Mouse (Mus musculus) right cerebral cortex, postnatal 4 days (tissue): ENCODE results near the gene Cfl1.

Experiments
- DNase-seq: peaks from one replicate; pipeline ENCODE4 v3.0.0-alpha.2; 2022

Gene Cfl1

DNA sequence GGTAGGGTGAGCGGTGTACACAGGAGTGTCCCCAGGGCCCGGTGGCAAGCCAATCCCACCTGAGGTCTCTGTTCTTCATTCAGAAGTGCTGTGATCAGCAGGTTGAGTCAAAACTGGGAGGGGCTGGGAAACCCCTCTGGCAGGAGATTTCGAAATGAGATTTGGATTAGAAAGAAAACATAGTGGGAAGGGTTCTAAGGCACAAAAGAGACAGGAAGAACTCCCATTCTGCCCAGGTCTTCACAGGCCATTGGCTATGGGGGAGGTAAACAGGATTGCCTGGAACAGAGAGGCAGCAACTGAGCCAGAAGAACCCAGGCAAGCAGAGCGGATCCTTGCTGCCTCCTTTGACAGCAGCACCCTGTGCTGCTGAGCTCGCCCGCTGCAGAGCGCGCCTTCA, 48.5 kb downstream of the Cfl1 start:
- DNase-seq: no peak

DNA sequence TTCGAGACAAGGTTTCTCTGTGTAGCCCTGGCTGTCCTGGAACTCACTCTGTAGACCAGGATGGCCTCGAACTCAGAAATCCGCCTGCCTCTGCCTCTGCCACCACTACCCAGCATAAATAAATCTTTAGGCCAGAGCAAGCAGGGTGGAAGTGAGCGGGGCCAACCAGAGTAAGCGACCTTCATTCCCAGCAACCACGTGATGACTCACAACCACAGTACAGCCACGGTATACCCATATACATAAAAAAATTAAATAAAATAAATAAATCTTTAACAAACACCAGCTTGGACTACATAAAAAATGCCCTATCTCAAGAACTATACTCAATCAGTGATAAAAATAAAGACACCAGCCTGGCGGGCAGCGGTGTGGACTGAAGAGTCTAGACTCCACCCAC, 53.1 kb downstream of the Cfl1 start:
- no peak for DNase-seq

DNA sequence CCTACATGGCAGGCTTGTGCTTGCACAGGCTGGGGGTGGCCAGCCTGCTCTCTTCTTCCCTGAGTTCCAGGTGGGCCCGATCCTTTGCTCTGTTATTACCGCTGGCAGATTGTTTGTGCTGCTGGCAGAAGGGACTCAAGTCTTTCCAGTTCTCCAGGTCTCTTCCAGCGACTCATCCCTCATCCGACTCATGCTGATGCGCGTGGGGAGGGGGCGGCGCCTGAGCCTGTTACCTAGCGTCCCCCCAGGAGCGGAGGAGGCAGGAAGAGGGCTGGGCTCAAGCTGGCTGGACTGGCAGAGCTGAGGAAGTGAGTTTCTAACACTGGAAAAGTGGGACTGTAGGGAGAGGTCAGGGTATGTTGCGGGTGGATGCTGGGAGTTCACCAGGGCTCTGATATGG, 53.8 kb downstream of the Cfl1 start:
- DNase-seq: no peak
